Mouse (Mus musculus) liver, embryonic 14.5 days (tissue): ENCODE results near the gene Wap. TPM values are rescaled to one million over a fixed set of nuclear protein-coding genes. Genes with fewer than 3 reads are reported as not detected.

ENCODE experiments used
- ATAC-seq: fragments of 200-750 bp; cut with Nextera tagmentation; 2 replicates; pipeline ENCODE4 v1.8.0; 2017; ENCODE audit warnings: moderate number of reproducible peaks, mild to moderate bottlenecking, moderate library complexity; ENCODE audit not compliant: insufficient read depth
- DNase-seq, 3 experiments: peaks; one replicate each; pipeline ENCODE4 v3.0.0-alpha.2; 2012 to 2013; ENCODE audit warnings: low read depth in 3 of 3, low spot score in 3 of 3
- H3K27ac ChIP-seq: fragments of 300-500 bp; sonication (generic); 2 replicates; pipeline ENCODE4 v1.5.1; 2014; ENCODE audit warnings: moderate library complexity, mild to moderate bottlenecking, control low read depth, inconsistent platforms
- H3K27me3 ChIP-seq: fragments of 300-500 bp; sonication (generic); 2 replicates; pipeline ENCODE4 v1.6.1; 2014; ENCODE audit warnings: mild to moderate bottlenecking, low read length, moderate library complexity; ENCODE audit not compliant: control insufficient read depth, insufficient read depth
- H3K36me3 ChIP-seq: fragments of 300-500 bp; sonication (generic); replicated peaks from 2 replicates; pipeline ENCODE4 v1.6.1; 2014; ENCODE audit warnings: low read depth; ENCODE audit not compliant: control insufficient read depth, insufficient read depth
- H3K4me1 ChIP-seq, 2 experiments: fragments of 200-500 bp in 1 of 2; fragments of 300-500 bp in 1 of 2; sonication (generic) in 1 of 2; replicated peaks; 2 replicates each; pipeline ENCODE4 v1.6.1; 2012 to 2014; ENCODE audit warnings: antibody characterized with exemption in 1 of 2, inconsistent platforms in 1 of 2, low read length in 1 of 2; ENCODE audit not compliant: control insufficient read depth in 2 of 2, insufficient read depth in 2 of 2
- H3K4me2 ChIP-seq: fragments of 300-500 bp; sonication (generic); 2 replicates; pipeline ENCODE4 v1.6.1; 2014; ENCODE audit warnings: low read depth, mild to moderate bottlenecking, control low read depth, moderate library complexity
- H3K4me3 ChIP-seq, 2 experiments: fragments of 200-500 bp in 1 of 2; fragments of 300-500 bp in 1 of 2; sonication (generic) in 1 of 2; 2 replicates each; pipeline ENCODE4 v1.5.1; 2012 to 2014; ENCODE audit warnings: low read depth in 2 of 2, low read length in 2 of 2, mild to moderate bottlenecking in 2 of 2, control low read depth in 1 of 2, inconsistent platforms in 1 of 2, moderate library complexity in 1 of 2; ENCODE audit not compliant: insufficient read depth in 1 of 2
- H3K9ac ChIP-seq: fragments of 300-500 bp; sonication (generic); replicated peaks from 2 replicates; pipeline ENCODE4 v1.6.1; 2014; ENCODE audit warnings: mild to moderate bottlenecking, control low read depth, moderate library complexity
- H3K9me3 ChIP-seq: fragments of 300-500 bp; sonication (generic); 2 replicates; pipeline ENCODE4 v1.6.1; 2016; ENCODE audit warnings: low read length, mixed read lengths; ENCODE audit not compliant: control insufficient read depth
- CTCF ChIP-seq: IDR thresholded peaks from 2 replicates; pipeline ENCODE4 v1.5.1; 2016; ENCODE audit warnings: antibody characterized with exemption, low read depth, control low read depth
- EP300 ChIP-seq: IDR thresholded peaks from 2 replicates; pipeline ENCODE4 v1.6.1; 2016; ENCODE audit warnings: antibody characterized with exemption, low read depth
- WGBS: fragments of 180-500 bp; shearing (Covaris S2); extraction: QIAGEN DNeasy Blood & Tissue Kit; methylation state at CpG from one replicate; pipeline ENCODE4 v1.1.7; 2014; ENCODE audit not compliant: insufficient replicate concordance; 5-methylcytosine and 5-hydroxymethylcytosine counted together
- polyA plus RNA-seq, 2 experiments: library from polyadenylated mRNA; depleted of rRNA in 1 of 2; stranded (reverse) in 1 of 2; unstranded in 1 of 2; fragments of >200 nt; fragmentation: Nextera tagmentation in 1 of 2; extraction: Ambion mirVana in 1 of 2; gene quantifications; 2 replicates each; pipeline versions ENCODE4 v1.2.1 to v1.2.3; 2012 to 2014

Gene Wap
- polyA plus RNA-seq, 2 experiments, result not detected

GRCm38 (mm10) chr11:6599011-6599681, 39.3 kb downstream of the Wap start:
- no peak overlapping the region for H3K27ac ChIP-seq
- H3K4me1 ChIP-seq, result peaks cover 21 to 31% of the 10 kb centered on the region in 2 experiments
- peak overlapping the region; percentile 53 for H3K4me2 ChIP-seq

GRCm38 (mm10) chr11:6598191-6598889, 40.1 kb downstream of the Wap start:
- Histone ChIP-seq H3K4me2 (peak overlapping the region; percentile 53), H3K36me3 (peaks cover 6% of the 10 kb centered on the region), H3K9ac (no peak overlapping the region; the same call in 1 of the 2 replicates), H3K9me3 (no peaks in the 10 kb centered on the region), H3K4me1 (peaks cover 21 to 37% of the 10 kb centered on the region in 2 experiments), H3K27ac (no peak overlapping the region), H3K27me3 (peaks cover 3% of the 10 kb centered on the region; the same call in 1 of the 2 replicates), H3K4me3 (peak overlapping the region in 1 of 2 experiments; percentile 36; a peak in 2 of 4 replicates)
- TF ChIP-seq CTCF (no peak), EP300 (no peak)
- 71% methylated on average over 19 of the region's 19 CpGs for WGBS
- DNase-seq (no peak), ATAC-seq (no peak)

More at GRCm38 (mm10) chr11:6599011-6599681, 39.3 kb downstream of the Wap start:
- TF ChIP-seq CTCF (no peak), EP300 (peak; percentile 58)
- 45% methylated on average over 27 of the region's 27 CpGs for WGBS
- Histone ChIP-seq H3K36me3 (peaks cover 6% of the 10 kb centered on the region), H3K4me3 (peak overlapping the region in 1 of 2 experiments; percentile 36; a peak in 2 of 4 replicates), H3K9ac (peak overlapping the region; percentile 27; the same call in 1 of the 2 replicates), H3K27me3 (peaks cover 10% of the 10 kb centered on the region; the same call in 1 of the 2 replicates), H3K9me3 (no peaks in the 10 kb centered on the region)
- ATAC-seq, result peak; percentile 44
- peak in 1 of 3 experiments; percentile 28 for DNase-seq

GRCm38 (mm10) chr11:6597523-6597922, 40.9 kb downstream of the Wap start:
- no peak overlapping the region; the same call in 1 of the 2 replicates for H3K27ac ChIP-seq
- H3K27me3 ChIP-seq, result no peaks in the 10 kb centered on the region
- peaks cover 21 to 45% of the 10 kb centered on the region in 2 experiments for H3K4me1 ChIP-seq
- ATAC-seq, result no peak
- TF ChIP-seq CTCF, result peak; percentile 56
- no peak for TF ChIP-seq EP300
- no peaks in the 10 kb centered on the region for H3K9me3 ChIP-seq
- no peak overlapping the region for H3K4me2 ChIP-seq
- H3K36me3 ChIP-seq, result peaks cover 6% of the 10 kb centered on the region
- no peak overlapping the region for H3K9ac ChIP-seq
- DNase-seq, result no peak
- no peak overlapping the region for H3K4me3 ChIP-seq
- WGBS, result 76% methylated on average over 7 of the region's 7 CpGs

GRCm38 (mm10) chr11:6596616-6597015, 41.8 kb downstream of the Wap start:
- DNase-seq, result no peak
- Histone ChIP-seq H3K4me2 (no peak overlapping the region), H3K9ac (no peak overlapping the region), H3K36me3 (peaks cover 12% of the 10 kb centered on the region), H3K4me1 (peaks cover 29 to 54% of the 10 kb centered on the region in 2 experiments), H3K9me3 (no peaks in the 10 kb centered on the region), H3K27ac (no peak overlapping the region), H3K27me3 (no peaks in the 10 kb centered on the region), H3K4me3 (no peak overlapping the region)
- ATAC-seq, result no peak
- TF ChIP-seq EP300 (no peak), CTCF (no peak)
- WGBS, result 82% methylated on average over 3 of the region's 3 CpGs

GRCm38 (mm10) chr11:6596205-6596604, 42.2 kb downstream of the Wap start:
- H3K27ac ChIP-seq, result no peak overlapping the region

More at GRCm38 (mm10) chr11:6596205-6596604, 42.2 kb downstream of the Wap start:
- H3K27me3 ChIP-seq, result no peaks in the 10 kb centered on the region
- peaks cover 33 to 58% of the 10 kb centered on the region in 2 experiments for H3K4me1 ChIP-seq
- TF ChIP-seq CTCF (no peak), EP300 (no peak)
- no peak overlapping the region for H3K4me3 ChIP-seq
- H3K9ac ChIP-seq, result no peak overlapping the region
- no peaks in the 10 kb centered on the region for H3K9me3 ChIP-seq
- H3K36me3 ChIP-seq, result peaks cover 12% of the 10 kb centered on the region
- DNase-seq (no peak), ATAC-seq (no peak)
- WGBS, result 92% methylated on average over 6 of the region's 6 CpGs
- H3K4me2 ChIP-seq, result no peak overlapping the region
